Mouse (Mus musculus) B cell, adult 2 months (primary cell): ENCODE measurements around the gene Slc22a13.

Experiments
- DNase-seq, 2 experiments: peaks; one replicate each; pipeline ENCODE4 v3.0.0; 2022

Gene Slc22a13

DNA sequence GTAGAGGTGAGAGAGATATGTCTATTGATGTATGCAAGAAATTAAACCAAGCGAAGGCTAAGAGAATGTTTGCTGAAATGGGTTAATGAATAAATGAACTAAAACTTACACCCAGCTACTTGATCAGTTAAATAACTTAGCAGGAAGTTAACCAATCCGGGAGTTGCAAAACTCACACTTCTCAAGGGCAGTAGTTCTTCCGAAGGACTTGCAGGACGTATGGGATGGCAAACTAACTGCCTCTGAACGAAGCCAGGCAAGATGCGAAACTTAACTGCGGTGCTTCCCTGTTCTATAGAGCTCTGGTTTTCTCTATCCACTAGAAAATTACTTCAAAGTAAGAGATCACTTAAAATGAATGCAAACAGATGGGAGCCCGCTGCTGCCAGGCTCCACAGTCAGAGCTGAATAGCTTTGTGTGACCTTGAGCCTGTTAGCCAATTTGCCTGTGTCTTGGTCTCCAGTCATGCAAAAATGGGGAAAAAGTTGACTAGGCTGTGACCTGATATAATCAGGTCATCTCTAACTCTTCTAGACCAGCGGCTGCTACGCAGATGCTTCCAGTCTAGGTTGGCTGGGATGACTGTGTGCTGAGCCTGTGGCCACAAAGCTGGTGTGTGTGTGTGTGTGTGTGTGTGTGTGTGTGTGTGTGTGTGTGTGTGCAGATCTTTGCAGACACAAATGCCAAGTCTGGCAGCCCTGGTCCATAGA lies 9.6 kb downstream of the Slc22a13 start:
- DNase-seq, result no peak

GRCm38 (mm10) chr9:119192202-119192990 lies 16.5 kb downstream of the Slc22a13 start:
- peak; percentile 30 to 39 for DNase-seq

- DNase-seq, result no peak
Measured at GRCm38 (mm10) chr9:119181241-119181728, 27.6 kb downstream of the Slc22a13 start.

GRCm38 (mm10) chr9:119179292-119179691 lies 29.6 kb downstream of the Slc22a13 start:
- DNase-seq, result no peak

DNA sequence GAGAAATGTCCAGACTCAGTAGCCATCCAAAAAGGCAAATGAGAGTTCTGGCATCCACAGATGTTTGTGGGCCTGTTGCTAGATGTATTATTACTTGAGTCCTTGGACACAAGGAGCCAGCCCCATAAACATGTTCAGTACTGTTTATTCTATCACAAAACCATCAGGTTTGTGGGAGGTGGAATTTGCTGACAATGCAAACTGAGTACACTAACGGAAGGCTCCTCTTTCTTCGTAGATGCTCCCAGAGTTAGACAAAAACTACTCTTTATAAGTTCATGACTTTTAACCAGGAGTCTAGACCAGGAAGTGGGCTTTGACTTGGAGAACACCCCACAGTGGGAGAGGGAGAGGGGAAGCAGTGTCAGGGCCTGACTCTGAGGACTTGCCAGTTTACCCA lies 41.3 kb downstream of the Slc22a13 start:
- DNase-seq, result no peak

GRCm38 (mm10) chr9:119165548-119165947 lies 43.4 kb downstream of the Slc22a13 start:
- DNase-seq, result no peak

DNA sequence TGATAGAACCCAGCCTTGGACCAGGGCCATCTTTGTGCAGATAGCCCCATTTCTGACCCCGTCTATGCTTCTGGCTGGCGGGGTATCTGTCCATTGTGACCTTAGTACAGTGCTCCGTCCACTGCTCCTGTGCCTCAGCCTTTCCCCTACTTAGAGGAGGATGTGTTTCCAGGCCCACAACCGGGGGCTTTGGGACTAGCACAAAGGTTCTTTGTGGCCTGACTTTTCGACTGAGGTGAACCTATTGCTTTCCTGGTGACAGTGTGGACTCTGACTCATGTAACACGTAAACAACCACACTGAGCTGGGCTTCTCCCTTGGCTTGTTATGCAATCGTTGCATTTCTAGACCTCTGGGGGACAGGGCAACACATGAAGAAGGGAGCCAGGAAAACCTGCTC lies 44.2 kb downstream of the Slc22a13 start:
- no peak for DNase-seq

- DNase-seq, result no peak
Measured at GRCm38 (mm10) chr9:119160689-119161088, 48.2 kb downstream of the Slc22a13 start.

- DNase-seq, result no peak
Measured at GRCm38 (mm10) chr9:119158861-119159260, 50.0 kb downstream of the Slc22a13 start, which contains the start of gene Gm47289. Gene Gm47289, plus strand, starts transcription at chr9:119159161.

- DNase-seq, result peak; percentile 32 to 44
Measured at GRCm38 (mm10) chr9:119156278-119157201, 52.4 kb downstream of the Slc22a13 start, which contains the start of gene Acaa1b. Gene Acaa1b, minus strand, starts transcription at chr9:119157093.

GRCm38 (mm10) chr9:119155826-119156225 lies 53.1 kb downstream of the Slc22a13 start:
- no peak for DNase-seq

DNA sequence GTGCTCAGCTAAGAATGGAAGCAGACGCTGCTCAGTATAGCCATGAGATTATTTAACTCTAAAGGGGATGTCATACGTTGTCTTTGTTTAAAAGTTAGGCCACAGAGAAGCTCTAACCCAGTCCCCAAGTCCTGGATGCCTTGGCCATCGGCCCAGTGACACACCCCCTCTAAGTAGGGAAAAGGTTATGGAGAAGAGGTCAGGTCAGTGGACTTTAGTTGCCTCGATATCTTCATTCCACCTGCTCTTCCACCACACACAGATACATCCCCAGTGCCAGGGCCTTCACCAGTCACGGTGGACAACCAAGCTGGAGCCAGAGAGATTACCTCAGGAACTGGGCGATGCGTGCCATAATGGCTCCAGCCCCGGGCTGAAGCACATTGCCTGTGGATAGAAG lies 53.5 kb downstream of the Slc22a13 start:
- no peak for DNase-seq

DNA sequence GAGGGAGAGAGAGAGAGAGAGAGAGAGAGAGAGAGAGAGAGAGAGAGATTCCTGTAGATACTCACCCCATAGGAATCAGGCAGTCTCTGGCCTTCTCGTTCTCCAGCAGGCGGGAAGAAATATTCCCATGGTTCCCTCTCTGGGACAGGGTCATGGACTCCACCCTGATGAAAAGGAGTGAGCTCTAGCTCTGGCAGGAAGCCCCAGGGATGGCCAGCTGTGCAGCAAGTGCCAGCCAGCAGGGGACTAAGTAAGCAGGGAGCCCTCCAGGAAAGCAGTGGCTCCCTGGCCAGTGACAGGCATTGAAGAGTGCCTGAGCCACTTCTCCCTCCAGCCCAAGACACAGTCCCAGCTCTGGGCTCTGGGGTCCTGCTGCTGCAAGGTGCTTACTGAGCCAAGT lies 57.1 kb downstream of the Slc22a13 start:
- no peak for DNase-seq

DNA sequence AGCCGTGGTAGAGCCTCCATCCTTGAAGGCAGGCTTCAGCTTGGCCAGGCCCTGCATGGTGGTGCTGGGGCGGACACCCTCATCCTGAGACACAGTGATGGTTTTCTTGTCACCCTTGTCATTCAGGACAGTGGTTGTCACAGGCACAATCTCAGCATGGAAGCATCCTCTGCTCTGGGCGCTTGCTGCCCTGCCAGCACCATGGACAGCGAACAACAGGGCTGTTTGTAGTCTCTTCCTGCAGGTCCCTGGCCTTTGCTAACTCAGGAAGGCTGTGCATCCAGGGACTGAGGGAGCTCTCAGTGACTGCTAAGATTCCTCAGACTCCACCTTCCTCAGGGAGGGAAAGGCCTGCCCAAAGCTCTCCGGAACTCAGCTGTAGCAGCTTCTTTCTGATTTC lies 59.3 kb downstream of the Slc22a13 start:
- no peak for DNase-seq

- DNase-seq, result no peak
Measured at GRCm38 (mm10) chr9:119146098-119146770, 62.7 kb downstream of the Slc22a13 start.

DNA sequence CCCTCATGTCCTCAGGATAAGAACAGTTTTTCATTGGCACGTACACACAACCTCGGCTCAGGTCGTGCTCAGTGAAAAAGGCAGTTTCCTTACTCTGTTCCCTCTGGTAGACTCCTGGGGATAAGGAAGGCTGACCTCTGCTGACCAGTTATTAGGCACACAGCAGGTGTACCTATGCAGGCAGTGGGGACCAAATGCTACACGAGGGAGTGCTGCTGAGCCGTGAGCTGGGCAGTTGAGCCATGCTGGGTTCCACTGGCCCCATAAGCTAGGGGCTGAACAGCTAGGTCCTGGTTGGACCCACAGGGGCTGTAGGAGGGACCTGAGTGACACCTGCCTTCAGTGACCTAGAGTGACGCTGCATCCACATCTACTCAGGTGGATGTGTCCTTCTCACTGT lies 63.3 kb downstream of the Slc22a13 start:
- DNase-seq, result no peak

- DNase-seq, result no peak
Measured at GRCm38 (mm10) chr9:119145137-119145536, 63.8 kb downstream of the Slc22a13 start.

DNA sequence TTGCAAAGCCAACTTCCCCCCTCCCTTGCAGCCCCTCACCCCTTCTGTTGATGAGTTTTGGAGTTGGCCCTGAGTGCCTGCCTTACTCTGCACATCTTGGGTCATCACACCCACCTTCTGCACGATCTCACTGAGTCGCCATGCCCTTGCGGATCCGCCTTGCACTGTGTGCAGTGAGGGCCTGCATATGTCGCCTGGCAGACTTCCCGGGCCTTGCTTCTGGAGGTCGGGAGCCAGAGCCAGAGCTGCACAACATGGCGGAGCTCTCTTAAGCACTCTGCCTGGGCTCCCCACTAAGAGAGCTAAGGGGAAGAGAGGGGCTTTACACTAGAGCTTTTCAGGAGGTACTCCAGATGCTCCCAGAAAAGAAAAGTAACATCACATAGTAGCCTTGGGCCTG lies 64.2 kb downstream of the Slc22a13 start:
- no peak for DNase-seq

DNA sequence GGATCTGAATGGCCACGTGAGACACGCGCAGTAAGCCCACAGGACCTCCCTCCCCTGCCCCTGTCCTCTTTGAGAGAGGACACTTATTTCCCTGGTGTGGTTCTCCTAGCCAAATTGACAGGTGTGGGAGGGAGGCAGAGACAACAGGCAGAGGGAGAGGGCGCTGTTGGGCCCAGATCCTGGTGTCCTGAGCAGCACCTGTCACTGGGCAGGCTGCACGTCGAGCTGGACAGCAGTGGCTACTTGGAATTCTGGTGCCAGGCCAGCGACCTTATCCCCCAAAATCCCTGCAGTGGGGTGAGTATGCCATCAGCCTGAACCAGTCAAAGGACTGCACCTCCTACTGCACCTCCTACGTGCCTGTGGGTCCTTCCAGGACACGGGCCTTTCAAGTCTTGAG lies 65.5 kb downstream of the Slc22a13 start:
- no peak for DNase-seq
